Mouse (Mus musculus) ES-E14 (cell line): ENCODE data around the gene Brms1. TPM values are rescaled to one million over a fixed set of nuclear protein-coding genes. Genes with fewer than 3 reads are reported as not detected.
A peak's percentile ranks its signal among the peaks of the same experiment; 100 is the strongest.

Experiments used
- DNase-seq: peaks from one replicate; pipeline ENCODE4 v3.0.0-alpha.2; 2013; ENCODE audit warnings: low read depth, low spot score
- H3K27ac ChIP-seq: 2 replicates; pipeline ENCODE4 v1.5.1; 2012; ENCODE audit warnings: low read depth, mild to moderate bottlenecking, low read length, moderate library complexity, mixed read lengths; ENCODE audit not compliant: poor library complexity, insufficient read depth, severe bottlenecking
- H3K36me3 ChIP-seq: 2 replicates; pipeline ENCODE4 v1.6.1; 2012; ENCODE audit warnings: mild to moderate bottlenecking, low read length, moderate library complexity, mixed read lengths; ENCODE audit not compliant: control insufficient read depth, poor library complexity, insufficient read depth, severe bottlenecking
- H3K4me1 ChIP-seq, 2 experiments: fragments of 150-350 bp in 1 of 2; sonication (generic) in 1 of 2; 2 replicates each; pipeline ENCODE4 v1.6.1; 2012; ENCODE audit warnings: low read length in 2 of 2, mild to moderate bottlenecking in 1 of 2, mixed read lengths in 1 of 2; ENCODE audit not compliant: control insufficient read depth in 2 of 2, insufficient read depth in 2 of 2, poor library complexity in 1 of 2
- H3K4me3 ChIP-seq, 2 experiments: fragments of 150-350 bp in 1 of 2; sonication (generic) in 1 of 2; 2 replicates each; pipeline ENCODE4 v1.5.1; 2012; ENCODE audit warnings: low read length in 2 of 2, low read depth in 1 of 2, mild to moderate bottlenecking in 1 of 2, mixed read lengths in 1 of 2; ENCODE audit not compliant: insufficient read depth in 1 of 2, poor library complexity in 1 of 2, severe bottlenecking in 1 of 2
- H3K9ac ChIP-seq: 2 replicates; pipeline ENCODE4 v1.6.1; 2012; ENCODE audit warnings: low read depth, mild to moderate bottlenecking, low read length, mixed read lengths; ENCODE audit not compliant: poor library complexity, insufficient read depth, severe bottlenecking
- H3K9me3 ChIP-seq: fragments of 150-350 bp; sonication (generic); 2 replicates; pipeline ENCODE4 v1.6.1; 2012; ENCODE audit warnings: low read depth, mild to moderate bottlenecking, low read length; ENCODE audit not compliant: control insufficient read depth, insufficient read depth
- CHD2 ChIP-seq: IDR thresholded peaks from 2 replicates; pipeline ENCODE4 v1.6.1; 2014; ENCODE audit warnings: mild to moderate bottlenecking, low read depth, low read length, inconsistent platforms
- HCFC1 ChIP-seq: IDR thresholded peaks from 2 replicates; pipeline ENCODE4 v1.6.1; 2012; ENCODE audit warnings: low read length, inconsistent platforms, borderline replicate concordance; ENCODE audit not compliant: insufficient read depth
- MAFK ChIP-seq: IDR thresholded peaks from 2 replicates; pipeline ENCODE4 v1.6.1; 2014; ENCODE audit warnings: mild to moderate bottlenecking, low read depth, low read length, inconsistent platforms; ENCODE audit not compliant: insufficient read depth
- ZC3H11A ChIP-seq: IDR thresholded peaks from 2 replicates; pipeline ENCODE4 v1.6.1; 2012; ENCODE audit warnings: low read depth, mild to moderate bottlenecking, inconsistent platforms, low read length, borderline replicate concordance
- ZNF384 ChIP-seq: IDR thresholded peaks from 2 replicates; pipeline ENCODE4 v1.6.1; 2012; ENCODE audit warnings: low read depth, low read length, inconsistent platforms
- in situ Hi-C, 2 experiments: fragments of 600-800 bp; cut with MboI; formaldehyde crosslinking; loops; one replicate each; pipeline ENCODE4 v1.15.1; 2025; ENCODE audit warnings: low sequenced_read_pairs in 2 of 2, inconsistent platforms in 1 of 2; ENCODE audit not compliant: unreplicated experiment in 2 of 2
- total RNA-seq: library from RNA; depleted of rRNA; stranded (reverse); fragments of 300-350 nt; gene quantifications from 2 replicates; pipeline ENCODE4 v1.2.3, GENCODE M21; 2012

Gene Brms1
- total RNA-seq, 1 experiment: 24.1 TPM

DNA sequence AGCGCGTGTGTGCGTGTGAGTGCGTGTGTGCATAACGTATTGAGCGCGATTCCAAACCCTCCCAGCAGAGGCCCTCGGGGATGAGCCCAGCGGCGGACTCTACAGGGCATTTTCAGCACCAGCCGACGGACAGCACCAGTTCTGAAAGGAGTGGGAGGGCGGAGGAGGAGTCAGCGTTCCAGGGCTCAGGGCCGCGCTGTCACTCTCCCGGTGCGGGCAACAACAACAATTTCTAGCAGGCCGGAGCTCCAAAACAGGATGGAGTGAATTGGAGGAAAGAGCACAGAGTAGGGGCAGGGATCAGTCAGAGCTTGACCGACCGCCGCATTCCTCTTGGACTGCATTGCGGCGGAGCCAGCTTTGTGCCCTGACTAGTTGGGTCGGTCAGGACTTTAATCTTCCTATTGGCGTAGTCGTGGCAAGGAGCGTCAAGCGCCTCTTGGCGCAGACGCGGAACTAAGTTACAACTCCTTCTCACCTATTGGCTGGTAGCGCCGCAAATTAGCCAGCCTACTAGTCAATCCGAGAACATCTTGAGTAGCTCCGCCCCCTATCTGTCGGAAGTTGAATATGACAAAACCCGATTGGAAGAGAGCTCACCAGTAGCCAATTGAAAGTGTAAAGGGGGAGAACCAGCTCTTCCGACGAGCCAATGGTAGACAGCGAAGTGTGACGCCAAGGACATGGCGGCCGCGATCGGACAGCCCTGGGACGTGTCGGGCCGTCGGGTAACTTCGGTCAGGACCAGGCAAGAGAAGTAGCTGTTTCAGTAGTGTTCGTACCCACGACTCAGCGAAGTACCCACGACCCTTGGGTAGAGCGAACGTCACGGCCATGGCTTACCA lies 47.0 kb downstream of the Brms1 start, which contains the start of gene Yif1a:
Gene Yif1a (plus strand): TSS at position 655 of the 845 bp plus-strand sequence.
- peak within 1 kb of the TSS; percentile 88 for H3K9ac ChIP-seq
- TF ChIP-seq ZNF384 (0 out of 2 replicates have a peak, but pooled peaks have one; percentile 6), CHD2 (peak; percentile 79), ZC3H11A (peak; percentile 31; the same call in 1 of the 2 replicates), MAFK (no peak), HCFC1 (peak; percentile 65; the same call in 1 of the 2 replicates)
- peak; percentile 98 for DNase-seq
- in situ Hi-C loops: no loop called here
- peaks cover 10% of the 10 kb centered on the region for H3K36me3 ChIP-seq
- H3K4me3 ChIP-seq: peak within 1 kb of the TSS; percentile 96
- peaks cover 2 to 16% of the 10 kb centered on the region in 2 experiments; a peak in 3 of 4 replicates for H3K4me1 ChIP-seq
- no peaks in the 10 kb centered on the region for H3K9me3 ChIP-seq
- H3K27ac ChIP-seq: no peak within 1 kb of the TSS; the same call in 1 of the 2 replicates

DNA sequence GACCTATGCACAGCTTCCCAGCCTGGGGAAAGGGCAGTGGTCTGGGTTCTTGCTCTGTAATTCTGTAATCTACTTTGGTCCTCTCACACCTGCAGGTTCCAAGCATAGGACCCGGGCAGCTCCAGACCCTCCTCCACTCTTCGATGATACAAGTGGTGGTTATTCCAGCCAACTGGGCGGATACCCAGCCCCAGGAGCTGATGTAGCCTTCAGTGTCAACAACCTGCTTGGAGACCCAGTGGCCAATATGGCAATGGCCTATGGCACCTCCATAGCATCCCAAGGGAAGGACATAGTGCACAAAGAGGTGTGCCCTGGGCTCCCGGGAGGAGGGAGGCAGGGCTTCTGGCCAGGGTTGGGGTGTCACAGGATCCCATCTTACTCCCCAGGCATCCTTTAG lies 48.2 kb downstream of the Brms1 start:
- Histone ChIP-seq H3K4me1 (peaks cover 2 to 12% of the 10 kb centered on the region in 2 experiments; a peak in 3 of 4 replicates), H3K36me3 (peaks cover 12% of the 10 kb centered on the region), H3K9ac (peak overlapping the region; percentile 88; the same call in 1 of the 2 replicates), H3K4me3 (peak overlapping the region in 1 of 2 experiments; percentile 96; a peak in 1 of 4 replicates), H3K27ac (no peak overlapping the region), H3K9me3 (no peaks in the 10 kb centered on the region)
- DNase-seq: no peak
- in situ Hi-C loops: no loop called here
- TF ChIP-seq HCFC1 (no peak), ZC3H11A (no peak), ZNF384 (no peak)

DNA sequence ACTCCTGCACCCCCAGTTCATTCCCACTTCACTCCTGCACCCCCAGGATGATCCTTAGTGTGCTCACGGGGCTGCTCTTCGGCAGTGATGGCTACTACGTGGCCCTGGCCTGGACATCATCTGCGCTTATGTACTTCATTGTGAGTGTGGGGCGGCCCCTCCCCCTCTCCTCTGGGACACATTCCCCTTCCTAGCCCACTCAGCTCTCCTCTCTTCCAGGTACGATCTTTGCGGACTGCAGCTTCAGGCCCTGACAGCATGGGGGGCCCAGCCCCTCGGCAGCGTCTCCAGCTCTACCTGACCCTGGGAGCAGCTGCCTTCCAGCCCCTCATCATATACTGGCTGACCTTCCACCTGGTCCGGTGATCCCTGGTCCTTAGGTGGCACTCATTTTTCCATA lies 50.9 kb downstream of the Brms1 start:
- no peak overlapping the region for H3K27ac ChIP-seq
- no peaks in the 10 kb centered on the region for H3K9me3 ChIP-seq
- peaks cover 12% of the 10 kb centered on the region for H3K36me3 ChIP-seq
- no peak for TF ChIP-seq MAFK
- no peak for TF ChIP-seq HCFC1
- TF ChIP-seq ZNF384: no peak
- no peak for TF ChIP-seq ZC3H11A
- no peak overlapping the region for H3K9ac ChIP-seq
- H3K4me3 ChIP-seq: no peak overlapping the region
- DNase-seq: no peak
- H3K4me1 ChIP-seq: peaks cover 2 to 15% of the 10 kb centered on the region in 2 experiments; a peak in 2 of 4 replicates
- in situ Hi-C loops: no loop called here

DNA sequence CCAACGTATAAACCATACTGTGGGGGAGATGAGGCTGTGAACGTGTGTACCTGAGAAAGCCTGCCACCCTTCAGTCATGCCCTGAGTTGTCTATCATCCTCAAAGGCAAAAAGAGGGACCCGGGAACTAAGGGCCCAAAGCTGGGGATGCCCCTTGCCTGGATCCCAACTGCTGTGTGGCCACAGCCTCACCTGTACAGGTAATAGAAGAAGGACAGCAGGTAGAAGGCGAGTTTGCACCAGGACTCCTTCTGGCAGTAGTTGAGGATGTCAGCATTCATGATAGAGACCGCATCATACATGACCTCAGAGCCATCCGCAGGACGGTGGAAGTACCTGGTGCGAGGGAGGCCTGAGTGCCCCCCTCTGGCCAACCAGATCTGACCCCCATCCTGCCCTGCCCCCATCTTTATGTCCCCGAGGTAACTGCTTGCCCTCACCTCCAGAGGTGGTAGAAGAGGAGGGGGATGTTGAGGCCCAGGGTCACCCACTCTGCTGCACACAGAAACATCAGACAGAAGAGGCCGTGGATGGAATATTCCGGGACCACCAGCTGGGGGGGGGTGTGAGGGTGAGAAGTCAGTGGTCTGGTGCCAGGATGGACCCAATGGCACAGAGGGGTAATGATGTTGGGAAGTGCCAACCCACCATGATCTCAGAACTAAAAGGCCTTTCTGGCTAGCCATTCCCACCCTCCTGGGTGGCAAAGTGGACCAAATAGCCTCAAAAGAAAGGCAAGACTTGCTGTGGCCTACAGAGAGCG lies 52.5 kb downstream of the Brms1 start:
- H3K27ac ChIP-seq: no peak overlapping the region
- in situ Hi-C loops: no loop called here
- TF ChIP-seq ZC3H11A: no peak
- no peak overlapping the region for H3K9ac ChIP-seq
- no peak for DNase-seq
- H3K4me1 ChIP-seq: peaks cover 2 to 16% of the 10 kb centered on the region in 2 experiments; a peak in 2 of 4 replicates
- peaks cover 12% of the 10 kb centered on the region for H3K36me3 ChIP-seq
- no peaks in the 10 kb centered on the region for H3K9me3 ChIP-seq
- H3K4me3 ChIP-seq: no peak overlapping the region
